Mouse (Mus musculus) lung, postnatal 0 days (tissue): ENCODE data around the gene Fcamr.

ENCODE experiments used
- CTCF ChIP-seq: IDR thresholded peaks from 2 replicates; pipeline ENCODE4 v1.5.1; 2016; ENCODE audit warnings: antibody characterized with exemption, mild to moderate bottlenecking
- EP300 ChIP-seq: IDR thresholded peaks from 2 replicates; pipeline ENCODE4 v1.6.1; 2016; ENCODE audit warnings: antibody characterized with exemption, mild to moderate bottlenecking, control low read depth

GRCm38 (mm10) chr1:130775234-130775633 is 25.5 kb upstream of the Fcamr start:
- TF ChIP-seq CTCF = no peak
- no peak for TF ChIP-seq EP300
